Mouse (Mus musculus) R1 (cell line): ENCODE measurements around the gene Kif1b.
A peak's percentile ranks its signal among the peaks of the same experiment; 100 is the strongest.

Source experiments
- DNase-seq: peaks from one replicate; pipeline ENCODE4 v3.0.0-alpha.2; 2018; ENCODE audit warnings: low read depth, low spot score

The Kif1b gene

GRCm38 (mm10) chr4:149307596-149308490, at the start of gene Kif1b:
Kif1b (minus strand) TSS chr4:149307693.
- peak; percentile 97 for DNase-seq

GRCm38 (mm10) chr4:149354671-149355070, 47.2 kb upstream of the Kif1b start:
- DNase-seq: no peak

- DNase-seq: no peak
Observed at GRCm38 (mm10) chr4:149351596-149352150, 44.2 kb upstream of the Kif1b start.

- DNase-seq: no peak
Observed at GRCm38 (mm10) chr4:149348963-149349362, 41.5 kb upstream of the Kif1b start.

- DNase-seq: no peak
Observed at GRCm38 (mm10) chr4:149345873-149346272, 38.4 kb upstream of the Kif1b start.

GRCm38 (mm10) chr4:149344311-149344710, 36.8 kb upstream of the Kif1b start:
- DNase-seq: no peak

GRCm38 (mm10) chr4:149340680-149341079, 33.2 kb upstream of the Kif1b start:
- no peak for DNase-seq

- no peak for DNase-seq
Observed at GRCm38 (mm10) chr4:149339426-149340214, 32.1 kb upstream of the Kif1b start.

GRCm38 (mm10) chr4:149338137-149338536, 30.6 kb upstream of the Kif1b start:
- no peak for DNase-seq

- no peak for DNase-seq
Observed at GRCm38 (mm10) chr4:149337353-149337752, 29.9 kb upstream of the Kif1b start.

GRCm38 (mm10) chr4:149336302-149336701, 28.8 kb upstream of the Kif1b start:
- no peak for DNase-seq

GRCm38 (mm10) chr4:149334881-149335280, 27.4 kb upstream of the Kif1b start:
- DNase-seq: no peak

- DNase-seq: peak; percentile 89
Observed at GRCm38 (mm10) chr4:149332726-149333125, 25.2 kb upstream of the Kif1b start.

GRCm38 (mm10) chr4:149330495-149330894, 23.0 kb upstream of the Kif1b start:
- DNase-seq: no peak

GRCm38 (mm10) chr4:149328735-149329134, 21.2 kb upstream of the Kif1b start:
- peak; percentile 52 for DNase-seq

GRCm38 (mm10) chr4:149327281-149327680, 19.8 kb upstream of the Kif1b start:
- DNase-seq: no peak

- peak; percentile 67 for DNase-seq
Observed at GRCm38 (mm10) chr4:149325411-149326162, 18.1 kb upstream of the Kif1b start.

- no peak for DNase-seq
Observed at GRCm38 (mm10) chr4:149323730-149324129, 16.2 kb upstream of the Kif1b start.

GRCm38 (mm10) chr4:149322718-149323117, 15.2 kb upstream of the Kif1b start:
- no peak for DNase-seq

- no peak for DNase-seq
Observed at GRCm38 (mm10) chr4:149322286-149322685, 14.8 kb upstream of the Kif1b start.

GRCm38 (mm10) chr4:149319088-149319487, 11.6 kb upstream of the Kif1b start:
- DNase-seq: no peak
